Mouse (Mus musculus) liver, adult 2 months (tissue): ENCODE data around the gene Iqca. TPM values are rescaled to one million over a fixed set of nuclear protein-coding genes. Genes with fewer than 3 reads are reported as not detected.

Experiments used
- DNase-seq: peaks from one replicate; pipeline ENCODE4 v3.0.0-alpha.2; 2011; ENCODE audit warnings: low read depth, low spot score; ENCODE audit errors: extremely low read depth
- H3K27ac ChIP-seq: fragments of 200-500 bp; replicated peaks from 2 replicates; pipeline ENCODE4 v1.5.1; 2012; ENCODE audit warnings: low read depth, mild to moderate bottlenecking, control low read depth, inconsistent platforms, low read length; ENCODE audit not compliant: insufficient read depth
- H3K27me3 ChIP-seq: fragments of 200-500 bp; 2 replicates; pipeline ENCODE4 v1.6.1; 2012; ENCODE audit warnings: mild to moderate bottlenecking, moderate library complexity, low read length, inconsistent platforms; ENCODE audit not compliant: control insufficient read depth, insufficient read depth
- H3K36me3 ChIP-seq: fragments of 200-500 bp; 2 replicates; pipeline ENCODE4 v1.6.1; 2012; ENCODE audit warnings: low read length, inconsistent platforms; ENCODE audit not compliant: control insufficient read depth, insufficient read depth
- H3K4me1 ChIP-seq: fragments of 200-500 bp; 2 replicates; pipeline ENCODE4 v1.6.1; 2011; ENCODE audit warnings: low read length; ENCODE audit not compliant: control insufficient read depth, insufficient read depth
- H3K4me3 ChIP-seq: fragments of 200-500 bp; 2 replicates; pipeline ENCODE4 v1.5.1; 2011; ENCODE audit warnings: low read depth, mild to moderate bottlenecking, control low read depth, low read length, moderate library complexity; ENCODE audit not compliant: insufficient read depth
- H3K79me2 ChIP-seq: fragments of 200-500 bp; 2 replicates; pipeline ENCODE4 v1.6.1; 2012; ENCODE audit warnings: inconsistent platforms, mild to moderate bottlenecking, low read length, moderate library complexity; ENCODE audit not compliant: control insufficient read depth, insufficient read depth
- H3K9ac ChIP-seq: fragments of 200-500 bp; 2 replicates; pipeline ENCODE4 v1.6.1; 2012; ENCODE audit warnings: low read depth, mild to moderate bottlenecking, control low read depth, inconsistent platforms, low read length
- CTCF ChIP-seq: fragments of 200-500 bp; IDR thresholded peaks from 2 replicates; pipeline ENCODE4 v1.5.1; 2011; ENCODE audit warnings: low read depth, low read length, control low read depth
- POLR2A ChIP-seq: fragments of 200-500 bp; IDR thresholded peaks from 2 replicates; pipeline ENCODE4 v1.6.1; 2011; ENCODE audit warnings: low read length, control low read depth; ENCODE audit not compliant: insufficient read depth; ENCODE audit errors: extremely low read depth
- WGBS: fragments of 180-500 bp; shearing (Covaris S2); methylation state at CpG from one replicate; pipeline ENCODE4 v1.1.7; 2018; 5-methylcytosine and 5-hydroxymethylcytosine counted together
- polyA plus RNA-seq: library from polyadenylated mRNA; depleted of rRNA; stranded (reverse); fragments of >200 nt; gene quantifications from 2 replicates; pipeline ENCODE4 v1.2.3, GENCODE M21; 2012; rRNA removed
- total RNA-seq: library from RNA; depleted of rRNA; stranded (reverse); fragments of >200 nt; gene quantifications from 2 replicates; pipeline ENCODE4 v1.2.3, GENCODE M21; 2014; rRNA removed

The Iqca gene
- total and polyA plus RNA-seq, 2 experiments, result not detected

GRCm38 (mm10) chr1:90006666-90007065, 146.5 kb downstream of the Iqca start:
- TF ChIP-seq CTCF (no peak), POLR2A (no peak)
- Histone ChIP-seq H3K4me3 (no peak overlapping the region), H3K4me1 (no peaks in the 10 kb centered on the region), H3K36me3 (no peaks in the 10 kb centered on the region), H3K27ac (no peak overlapping the region), H3K27me3 (no peaks in the 10 kb centered on the region), H3K9ac (no peak overlapping the region), H3K79me2 (no peaks in the 10 kb centered on the region)
- 67% methylated on average over 14 of the region's 14 CpGs for WGBS
- no peak for DNase-seq

GRCm38 (mm10) chr1:90000981-90001380, 152.2 kb downstream of the Iqca start:
- H3K79me2 ChIP-seq, result no peaks in the 10 kb centered on the region
- TF ChIP-seq POLR2A (no peak), CTCF (no peak)
- no peaks in the 10 kb centered on the region for H3K27me3 ChIP-seq
- H3K4me3 ChIP-seq, result no peak overlapping the region
- H3K9ac ChIP-seq, result no peak overlapping the region
- no peaks in the 10 kb centered on the region for H3K4me1 ChIP-seq
- H3K36me3 ChIP-seq, result no peaks in the 10 kb centered on the region
- no peak overlapping the region for H3K27ac ChIP-seq
- no peak for DNase-seq
- WGBS, result 68% methylated on average over 5 of the region's 5 CpGs

GRCm38 (mm10) chr1:89999858-90000257, 153.3 kb downstream of the Iqca start:
- H3K36me3 ChIP-seq, result no peaks in the 10 kb centered on the region
- no peak for DNase-seq
- no peaks in the 10 kb centered on the region for H3K27me3 ChIP-seq
- no peaks in the 10 kb centered on the region for H3K79me2 ChIP-seq
- H3K27ac ChIP-seq, result no peak overlapping the region
- H3K4me3 ChIP-seq, result no peak overlapping the region
- H3K4me1 ChIP-seq, result no peaks in the 10 kb centered on the region
- 34% methylated on average over 3 of the region's 3 CpGs for WGBS
- no peak overlapping the region for H3K9ac ChIP-seq
- TF ChIP-seq CTCF (no peak), POLR2A (no peak)

- WGBS, result 61% methylated on average over 2 of the region's 2 CpGs
- H3K27ac ChIP-seq, result no peak overlapping the region
- H3K79me2 ChIP-seq, result no peaks in the 10 kb centered on the region
- DNase-seq, result no peak
- TF ChIP-seq POLR2A, result no peak
- no peak for TF ChIP-seq CTCF
- no peaks in the 10 kb centered on the region for H3K27me3 ChIP-seq
- H3K4me3 ChIP-seq, result no peak overlapping the region
- H3K36me3 ChIP-seq, result no peaks in the 10 kb centered on the region
- no peaks in the 10 kb centered on the region for H3K4me1 ChIP-seq
- no peak overlapping the region for H3K9ac ChIP-seq
Observed at GRCm38 (mm10) chr1:89998696-89999095, 154.5 kb downstream of the Iqca start.

GRCm38 (mm10) chr1:89998076-89998475, 155.1 kb downstream of the Iqca start:
- H3K36me3 ChIP-seq, result no peaks in the 10 kb centered on the region
- H3K4me1 ChIP-seq, result no peaks in the 10 kb centered on the region
- peaks cover under 1% of the 10 kb centered on the region; the same call in 1 of the 2 replicates for H3K27me3 ChIP-seq
- H3K79me2 ChIP-seq, result no peaks in the 10 kb centered on the region
- 59% methylated on average over 7 of the region's 7 CpGs for WGBS
- TF ChIP-seq POLR2A, result no peak
- no peak for TF ChIP-seq CTCF
- H3K27ac ChIP-seq, result no peak overlapping the region
- no peak for DNase-seq
- no peak overlapping the region for H3K9ac ChIP-seq
- no peak overlapping the region for H3K4me3 ChIP-seq

GRCm38 (mm10) chr1:89992256-89992655, 160.9 kb downstream of the Iqca start:
- no peaks in the 10 kb centered on the region for H3K36me3 ChIP-seq
- no peak for TF ChIP-seq POLR2A
- TF ChIP-seq CTCF, result no peak
- DNase-seq, result no peak
- WGBS, result 4% methylated on average over 25 of the region's 25 CpGs
- H3K79me2 ChIP-seq, result no peaks in the 10 kb centered on the region
- no peaks in the 10 kb centered on the region for H3K4me1 ChIP-seq
- no peak overlapping the region for H3K9ac ChIP-seq
- peaks cover 5% of the 10 kb centered on the region; the same call in 1 of the 2 replicates for H3K27me3 ChIP-seq
- no peak overlapping the region for H3K4me3 ChIP-seq
- no peak overlapping the region for H3K27ac ChIP-seq

Other genes starting within 250 kb of the Iqca start
- gene Gbx2, start 222.2 kb downstream of the Iqca start, total RNA-seq, result not detected in 2 replicates
- gene Gbx2, start 222.2 kb downstream of the Iqca start, polyA plus RNA-seq, result not detected in 2 replicates
- not detected in 2 replicates for gene Asb18, start 138.7 kb downstream of the Iqca start, total RNA-seq
- gene Asb18, start 138.7 kb downstream of the Iqca start, polyA plus RNA-seq, result not detected in 2 replicates
- gene Ackr3, start 50.6 kb upstream of the Iqca start, total RNA-seq, result 0.46 and 0.74 TPM in 2 replicates
- 1.5 and 2.4 TPM in 2 replicates for gene Ackr3, start 50.6 kb upstream of the Iqca start, polyA plus RNA-seq